Mouse (Mus musculus): ENCODE data around the gene Cfap52.

DNA sequence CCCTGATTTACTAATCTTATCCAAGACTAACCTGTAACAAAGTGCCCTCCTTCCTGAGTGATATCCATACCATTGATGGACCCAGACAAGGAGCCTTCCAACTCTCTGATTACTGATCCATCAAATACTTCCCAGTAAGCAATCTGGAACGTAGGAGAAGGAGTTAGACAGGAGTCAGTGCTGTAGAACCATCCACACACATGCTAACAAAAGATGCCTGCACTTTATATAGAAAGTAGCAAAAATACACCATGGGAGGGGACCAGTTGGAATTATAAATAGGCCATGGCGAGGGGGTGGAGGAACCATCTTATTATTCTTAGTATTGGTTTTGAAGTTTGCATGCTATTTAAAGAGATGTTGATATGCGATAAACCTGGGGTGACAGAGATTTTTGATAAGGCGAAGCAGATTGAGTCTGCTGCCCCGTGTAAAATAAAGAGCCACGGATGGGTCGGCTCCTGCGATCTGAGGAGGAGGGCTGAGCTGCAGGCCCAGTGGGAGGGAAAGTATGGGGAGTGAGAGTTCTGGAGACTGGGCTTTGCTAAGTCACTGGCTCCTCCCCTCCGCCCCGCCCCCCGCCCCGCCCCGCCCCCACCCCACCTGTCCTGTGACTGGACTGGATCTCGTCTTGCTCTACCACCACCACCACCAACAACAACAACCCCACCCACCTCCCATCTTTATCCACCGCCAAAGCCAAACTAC lies 38.9 kb downstream of the Cfap52 start:
- no peak for TF ChIP-seq CTCF (IDR thresholded peaks at IDR 0.05; ENCODE audit: borderline replicate concordance, extremely low read depth, insufficient read depth, insufficient read length)
- no peak for TF ChIP-seq POLR2A (IDR thresholded peaks at IDR 0.05; ENCODE audit: borderline replicate concordance, extremely low read depth, insufficient read depth, insufficient read length, poor library complexity, severe bottlenecking)
